Mouse (Mus musculus): ENCODE results near the gene Galk1.
"Not testable (repeated sequence)": the region's sequence is repeated elsewhere in the genome, so short reads cannot be mapped to it uniquely, and the experiment has no call there.

Galk1 gene

DNA sequence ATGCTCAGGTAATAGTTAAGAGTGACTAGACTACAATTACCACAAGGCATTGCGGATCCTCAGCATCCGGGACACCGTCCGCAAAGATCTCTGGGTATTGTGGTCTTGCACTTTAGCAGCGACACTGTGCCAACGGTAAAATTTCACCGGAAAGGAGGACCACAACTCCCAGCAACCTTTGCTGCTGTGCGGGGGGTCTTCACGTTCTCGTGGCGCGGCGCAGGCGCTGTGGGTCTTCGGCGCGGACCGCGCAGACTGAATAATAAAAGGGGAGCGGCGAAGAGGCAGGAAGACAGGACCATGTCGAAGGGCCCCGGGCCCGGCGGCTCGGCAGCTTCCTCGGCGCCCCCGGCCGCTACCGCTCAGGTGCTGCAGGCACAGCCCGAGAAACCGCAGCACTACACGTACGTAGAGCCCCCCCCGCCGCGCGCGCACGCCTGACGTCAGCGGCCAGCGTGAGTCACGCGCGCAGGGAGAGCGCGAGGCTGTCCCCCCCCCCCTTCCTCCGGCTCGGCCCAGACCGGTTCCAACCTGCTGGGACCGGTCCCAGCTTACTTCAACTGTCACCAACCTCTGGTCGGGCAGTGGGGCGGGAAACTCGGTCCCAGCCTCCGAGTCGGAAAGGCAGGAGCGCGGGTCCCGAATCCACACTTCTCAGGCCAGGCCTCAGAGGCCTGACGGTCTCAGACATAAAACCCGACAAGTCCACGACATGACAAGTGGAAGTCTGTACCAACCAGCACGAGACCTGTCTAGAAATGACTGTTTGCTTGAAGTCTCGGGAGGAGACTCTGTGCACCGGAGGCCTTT is 17.8 kb upstream of the Galk1 start, which contains the start of gene Unk:
TSS of gene Unk (plus strand) at position 235 of the 810 bp plus-strand sequence.
- peak; percentile 97 to 98 for DNase-seq

- no peak for DNase-seq
Measured at GRCm38 (mm10) chr11:116029086-116029865, 16.8 kb upstream of the Galk1 start.

DNA sequence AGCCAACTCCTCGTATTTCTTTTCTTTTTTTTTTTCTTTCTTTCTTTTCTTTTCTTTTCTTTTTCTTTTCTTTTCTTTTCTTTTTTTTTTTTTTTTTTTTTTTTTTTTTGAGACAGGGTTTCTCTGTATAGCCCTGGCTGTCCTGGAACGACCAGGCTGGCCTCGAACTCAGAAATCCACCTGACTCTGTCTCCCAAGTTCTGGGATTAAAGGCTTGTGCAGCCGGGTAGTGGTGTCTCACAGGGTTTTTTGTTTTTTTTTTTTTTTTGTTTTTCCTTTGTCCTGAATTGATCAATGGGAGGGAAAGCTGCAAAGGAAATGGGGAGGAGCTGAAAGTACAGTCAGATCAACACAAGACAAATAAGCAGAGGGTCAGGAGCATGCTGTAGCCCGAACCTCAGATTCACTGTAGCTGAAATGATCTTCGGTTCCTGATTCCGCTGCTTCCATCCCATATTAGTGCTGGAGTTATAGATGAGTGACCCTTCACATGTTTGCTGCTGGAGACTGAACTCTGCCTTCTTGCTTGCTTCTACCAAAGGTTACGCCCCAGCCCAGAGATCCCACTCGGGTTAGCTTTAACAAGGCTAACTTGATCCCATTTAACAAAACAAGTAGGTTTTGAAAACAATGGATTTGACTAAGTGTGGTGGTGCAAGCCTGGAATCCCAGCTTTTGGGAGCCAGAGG is 15.8 kb upstream of the Galk1 start:
- no peak for DNase-seq

GRCm38 (mm10) chr11:116027756-116028155 is 15.2 kb upstream of the Galk1 start, which contains the start of gene H3f3b:
Gene H3f3b, minus strand, starts transcription at chr11:116027962.
- DNase-seq, result no peak

DNA sequence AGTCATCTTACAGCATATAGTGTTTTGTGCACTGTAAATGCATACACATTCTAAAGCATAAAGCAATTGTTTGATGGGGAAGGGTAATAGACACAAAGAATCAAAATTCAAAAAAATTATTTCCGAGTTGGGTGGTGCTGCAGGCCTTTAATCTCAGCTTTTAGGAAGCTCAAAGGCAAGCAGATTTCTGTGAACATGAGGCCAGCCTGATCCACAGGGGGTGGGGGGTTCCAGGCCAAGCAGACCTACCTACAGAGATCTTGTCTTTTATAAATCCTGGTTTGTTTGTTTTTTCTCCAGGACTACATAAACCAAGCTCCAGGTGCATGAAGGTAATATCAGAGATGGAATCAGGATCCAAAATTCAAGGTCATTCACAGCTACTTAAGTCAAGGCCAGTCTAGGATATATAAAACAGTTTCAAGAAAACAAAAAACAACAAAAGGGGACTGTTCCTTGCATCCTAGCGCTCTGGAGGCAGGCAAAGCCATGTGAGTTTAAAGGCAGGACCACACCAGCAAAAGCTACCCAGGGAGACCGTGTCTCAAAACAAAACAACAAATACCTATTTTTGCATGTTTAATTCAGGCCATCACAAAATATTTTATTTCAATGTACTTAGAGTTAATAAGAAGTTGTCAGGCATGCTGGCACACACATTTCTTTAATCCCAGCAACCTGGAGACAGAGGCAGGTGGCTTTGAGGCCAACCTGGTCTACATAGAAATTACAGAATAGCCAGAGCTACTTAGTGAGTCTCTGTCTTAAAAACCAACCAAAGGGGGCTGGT is 12.7 kb upstream of the Galk1 start:
- DNase-seq, result no peak

DNA sequence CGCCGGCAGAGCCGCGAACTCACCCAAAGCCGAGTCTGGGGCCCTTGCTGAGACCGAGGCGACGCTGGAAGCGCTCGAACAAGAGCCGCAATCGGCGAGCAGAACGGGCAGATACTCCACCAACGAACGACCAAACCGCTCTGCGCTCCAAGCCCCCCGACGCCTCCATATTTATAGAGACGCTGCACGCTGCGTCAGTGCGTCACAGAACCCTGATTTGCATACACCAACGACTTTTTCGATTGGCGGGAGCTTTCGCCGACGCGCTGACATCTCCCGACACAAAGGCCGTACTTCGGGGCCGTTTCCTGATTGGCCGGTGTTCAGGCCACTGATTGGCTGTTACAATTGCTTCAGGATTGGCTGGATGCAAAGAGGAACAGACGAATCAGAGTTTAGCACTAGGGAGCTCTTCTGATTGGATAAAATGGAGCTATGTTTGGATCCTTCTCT is 11.9 kb upstream of the Galk1 start:
- DNase-seq, result peak; percentile 95 to 97

GRCm38 (mm10) chr11:116023771-116024355 is 11.3 kb upstream of the Galk1 start:
- DNase-seq, result peak; percentile 80 to 88

GRCm38 (mm10) chr11:116023074-116023770 is 10.7 kb upstream of the Galk1 start:
- peak; percentile 42 to 53 for DNase-seq

GRCm38 (mm10) chr11:116022256-116022780 is 9.8 kb upstream of the Galk1 start:
- DNase-seq, result no peak

- no peak for DNase-seq
Measured at GRCm38 (mm10) chr11:116021328-116022220, 9.1 kb upstream of the Galk1 start.

- DNase-seq, result no peak
Measured at GRCm38 (mm10) chr11:116020519-116020922, 8.0 kb upstream of the Galk1 start.

GRCm38 (mm10) chr11:116019976-116020411 is 7.5 kb upstream of the Galk1 start:
- DNase-seq, result peak; percentile 38 to 62

GRCm38 (mm10) chr11:116019360-116019791 is 6.9 kb upstream of the Galk1 start:
- DNase-seq, result no peak

DNA sequence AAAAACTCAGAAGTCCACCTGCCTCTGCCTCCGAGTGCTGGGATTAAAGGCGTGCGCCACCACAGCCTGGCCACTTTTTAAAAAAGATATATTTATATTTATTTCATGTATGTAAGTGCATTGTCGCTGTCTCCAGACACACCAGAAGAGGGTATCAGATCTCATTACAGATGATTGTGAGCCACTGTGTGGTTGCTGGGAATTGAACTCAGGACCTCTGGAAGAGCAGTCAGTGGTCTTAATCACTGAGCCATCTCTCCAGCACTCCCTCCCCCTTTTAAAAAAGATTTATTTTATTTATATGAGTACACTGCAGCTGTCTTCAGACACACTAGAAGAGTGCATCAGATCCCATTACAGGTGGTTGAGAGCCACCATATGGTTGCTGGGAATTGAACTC is 6.3 kb upstream of the Galk1 start:
- not testable (repeated sequence) for DNase-seq

- DNase-seq, result peak; percentile 57 to 74
Measured at GRCm38 (mm10) chr11:116018106-116018505, 5.6 kb upstream of the Galk1 start.

- DNase-seq, result no peak
Measured at GRCm38 (mm10) chr11:116014821-116015220, 2.3 kb upstream of the Galk1 start.

GRCm38 (mm10) chr11:116011529-116012261 is 824 bp downstream of the Galk1 start:
- peak; percentile 46 to 65 for DNase-seq

GRCm38 (mm10) chr11:116010948-116011347 is 1.6 kb downstream of the Galk1 start:
- DNase-seq, result no peak

DNA sequence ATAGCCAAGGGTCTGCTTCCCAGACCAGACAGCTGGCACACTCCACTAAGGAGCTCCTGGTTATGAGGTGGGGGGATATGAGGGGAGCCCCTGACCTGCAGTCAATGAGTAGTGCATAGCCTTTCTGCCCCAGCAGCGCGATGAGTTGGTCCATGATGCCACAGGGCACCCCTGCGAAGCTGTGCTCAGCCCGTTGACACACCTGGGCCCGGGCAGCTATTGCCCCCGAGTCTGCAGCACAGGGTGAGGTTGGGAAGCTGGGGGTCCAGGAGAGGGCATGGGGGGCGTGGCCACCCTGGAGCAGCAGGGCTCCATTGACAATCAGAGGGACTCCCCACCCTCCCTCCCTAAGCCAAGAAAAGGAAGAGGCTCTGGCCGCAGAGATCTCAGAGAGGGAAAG is 2.4 kb downstream of the Galk1 start:
- no peak for DNase-seq

All from kidney, postnatal 4 days (tissue).